Mouse (Mus musculus) brown adipose tissue, adult 24 weeks (tissue): ENCODE results near the gene Tesc. TPM values are rescaled to one million over a fixed set of nuclear protein-coding genes. Genes with fewer than 3 reads are reported as not detected.

Source experiments
- H3K27ac ChIP-seq: fragments of 200-500 bp; replicated peaks from 2 replicates; pipeline ENCODE4 v1.5.1; 2012; ENCODE audit warnings: low read depth, mild to moderate bottlenecking, low read length
- H3K4me1 ChIP-seq: fragments of 200-500 bp; 2 replicates; pipeline ENCODE4 v1.6.1; 2012; ENCODE audit warnings: low read length, mixed read lengths; ENCODE audit not compliant: control insufficient read depth, insufficient read depth, insufficient read length
- H3K4me3 ChIP-seq: fragments of 200-500 bp; 2 replicates; pipeline ENCODE4 v1.5.1; 2012; ENCODE audit warnings: low read depth, mild to moderate bottlenecking, low read length, moderate library complexity; ENCODE audit not compliant: insufficient read depth
- polyA plus RNA-seq: library from polyadenylated mRNA; stranded (reverse); fragments of >200 nt; gene quantifications from 2 replicates; pipeline ENCODE4 v1.2.4, GENCODE M21; 2012; ENCODE audit not compliant: missing spikeins, insufficient read depth, insufficient read length

Tesc gene
- polyA plus RNA-seq, 1 experiment = 8.8 TPM

GRCm38 (mm10) chr5:118067572-118067971 lies 40.0 kb downstream of the Tesc start:
- Histone ChIP-seq H3K27ac (no peak overlapping the region), H3K4me1 (no peaks in the 10 kb centered on the region), H3K4me3 (no peak overlapping the region)

GRCm38 (mm10) chr5:118067984-118068494 lies 40.5 kb downstream of the Tesc start:
- H3K4me3 ChIP-seq = no peak overlapping the region
- H3K4me1 ChIP-seq = no peaks in the 10 kb centered on the region
- no peak overlapping the region for H3K27ac ChIP-seq

GRCm38 (mm10) chr5:118069315-118069714 lies 41.8 kb downstream of the Tesc start:
- no peak overlapping the region for H3K4me3 ChIP-seq
- no peak overlapping the region for H3K27ac ChIP-seq
- no peaks in the 10 kb centered on the region for H3K4me1 ChIP-seq

- no peaks in the 10 kb centered on the region for H3K4me1 ChIP-seq
- H3K27ac ChIP-seq = no peak overlapping the region
- H3K4me3 ChIP-seq = no peak overlapping the region
Observed at GRCm38 (mm10) chr5:118071766-118072165, 44.2 kb downstream of the Tesc start.

- no peak overlapping the region for H3K4me3 ChIP-seq
- H3K27ac ChIP-seq = no peak overlapping the region
- no peaks in the 10 kb centered on the region for H3K4me1 ChIP-seq
Observed at GRCm38 (mm10) chr5:118073213-118073773, 45.8 kb downstream of the Tesc start.

DNA sequence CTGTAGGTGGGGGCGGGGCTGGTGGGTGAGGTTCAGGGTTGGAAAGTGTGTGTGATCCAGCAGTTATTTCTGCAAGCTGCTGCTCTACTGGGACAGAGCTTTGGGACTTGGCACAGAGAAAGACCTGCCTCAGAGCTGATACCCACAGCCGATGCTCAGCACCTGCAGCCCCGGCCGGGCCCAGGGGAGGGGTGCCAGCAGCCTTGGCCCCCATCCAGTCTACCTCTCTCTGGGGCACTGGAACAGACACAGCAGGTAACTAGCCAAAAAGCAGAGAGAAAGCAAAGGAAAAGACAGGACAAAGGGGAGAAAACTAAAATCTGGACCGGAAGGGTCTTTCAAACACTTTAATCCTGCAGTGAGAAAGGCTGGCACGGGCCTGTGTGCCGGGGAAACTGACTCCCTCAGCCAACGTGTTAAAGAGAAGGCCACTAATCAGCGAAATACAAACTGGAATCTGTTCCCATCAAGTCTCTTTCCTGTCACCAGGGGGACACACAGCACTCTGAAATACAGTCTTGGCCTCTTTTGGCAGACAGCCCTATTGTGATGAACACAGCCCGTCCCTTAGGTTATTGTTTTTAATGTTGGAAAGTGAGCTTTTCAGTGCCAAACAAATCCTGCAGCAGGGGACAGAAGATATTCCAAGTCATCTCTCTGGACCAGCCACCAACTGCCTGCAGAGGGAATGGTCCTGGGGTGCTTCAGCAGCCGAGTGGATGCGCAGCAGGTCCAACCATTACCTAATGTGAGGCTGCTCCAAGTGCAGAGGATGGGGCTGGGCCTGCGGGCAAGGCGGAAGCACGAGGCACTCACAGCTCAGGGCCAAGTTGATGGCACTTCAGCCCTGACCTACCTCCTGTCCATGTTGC lies 49.4 kb downstream of the Tesc start:
- H3K27ac ChIP-seq = no peak overlapping the region
- no peak overlapping the region for H3K4me3 ChIP-seq
- H3K4me1 ChIP-seq = no peaks in the 10 kb centered on the region

GRCm38 (mm10) chr5:118078550-118078949 lies 51.0 kb downstream of the Tesc start:
- Histone ChIP-seq H3K4me3 (no peak overlapping the region), H3K27ac (no peak overlapping the region)

DNA sequence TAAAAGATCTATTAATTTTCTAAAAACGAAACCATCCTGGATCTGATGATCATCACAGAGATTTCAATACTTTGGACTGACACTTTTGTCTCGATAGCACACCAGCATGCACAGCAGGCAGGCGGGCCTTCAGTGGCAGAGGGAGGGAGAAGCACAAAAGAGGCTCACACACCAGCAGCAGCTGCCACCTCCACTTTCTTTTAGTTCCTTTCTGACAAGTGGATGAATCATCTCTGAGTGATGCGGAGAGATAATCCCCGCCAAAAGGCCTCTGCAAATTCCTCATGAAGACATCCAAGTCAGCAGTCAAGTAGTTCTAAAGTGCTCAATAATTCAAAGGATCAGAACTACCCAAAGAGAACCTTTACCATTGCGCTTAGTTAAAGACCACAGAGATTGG lies 51.8 kb downstream of the Tesc start:
- Histone ChIP-seq H3K27ac (no peak overlapping the region), H3K4me3 (no peak overlapping the region), H3K4me1 (peaks cover 5% of the 10 kb centered on the region; the same call in 1 of the 2 replicates)

More at GRCm38 (mm10) chr5:118078550-118078949, 51.0 kb downstream of the Tesc start:
- no peaks in the 10 kb centered on the region; the same call in 1 of the 2 replicates for H3K4me1 ChIP-seq

GRCm38 (mm10) chr5:118079839-118080250 lies 52.3 kb downstream of the Tesc start:
- Histone ChIP-seq H3K4me3 (no peak overlapping the region), H3K4me1 (peaks cover 6% of the 10 kb centered on the region; the same call in 1 of the 2 replicates), H3K27ac (no peak overlapping the region)

- Histone ChIP-seq H3K4me3 (no peak overlapping the region), H3K27ac (no peak overlapping the region), H3K4me1 (peaks cover 6% of the 10 kb centered on the region; the same call in 1 of the 2 replicates)
Observed at GRCm38 (mm10) chr5:118081374-118081949, 53.9 kb downstream of the Tesc start.

DNA sequence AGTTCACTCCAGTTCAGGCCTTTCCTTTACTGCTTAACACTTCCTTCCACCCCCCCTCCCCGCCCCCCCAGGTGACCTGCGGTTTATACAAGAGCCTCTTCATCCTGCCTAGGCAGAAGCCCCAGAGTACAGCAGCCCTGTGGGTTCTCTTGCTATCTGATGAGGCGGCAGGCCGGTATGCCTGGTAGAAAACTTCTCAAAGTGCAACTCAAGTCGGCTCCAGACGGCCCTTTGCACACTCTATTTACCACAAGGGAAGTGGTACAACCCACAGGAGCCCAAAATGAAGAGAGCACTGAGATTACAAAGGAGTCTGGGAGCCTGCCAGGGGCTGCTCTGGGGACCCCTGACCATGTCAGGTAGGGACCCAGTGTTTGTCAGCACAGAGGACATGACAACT lies 54.5 kb downstream of the Tesc start:
- Histone ChIP-seq H3K27ac (no peak overlapping the region), H3K4me1 (peaks cover 8% of the 10 kb centered on the region; the same call in 1 of the 2 replicates), H3K4me3 (no peak overlapping the region)

- Histone ChIP-seq H3K4me3 (no peak overlapping the region), H3K4me1 (peaks cover 11% of the 10 kb centered on the region), H3K27ac (no peak overlapping the region)
Observed at GRCm38 (mm10) chr5:118083060-118083638, 55.6 kb downstream of the Tesc start.

- Histone ChIP-seq H3K27ac (no peak overlapping the region), H3K4me3 (no peak overlapping the region), H3K4me1 (peaks cover 13% of the 10 kb centered on the region)
Observed at GRCm38 (mm10) chr5:118084171-118084727, 56.7 kb downstream of the Tesc start.

GRCm38 (mm10) chr5:118085313-118085712 lies 57.8 kb downstream of the Tesc start:
- Histone ChIP-seq H3K4me1 (peaks cover 19% of the 10 kb centered on the region), H3K4me3 (no peak overlapping the region)

DNA sequence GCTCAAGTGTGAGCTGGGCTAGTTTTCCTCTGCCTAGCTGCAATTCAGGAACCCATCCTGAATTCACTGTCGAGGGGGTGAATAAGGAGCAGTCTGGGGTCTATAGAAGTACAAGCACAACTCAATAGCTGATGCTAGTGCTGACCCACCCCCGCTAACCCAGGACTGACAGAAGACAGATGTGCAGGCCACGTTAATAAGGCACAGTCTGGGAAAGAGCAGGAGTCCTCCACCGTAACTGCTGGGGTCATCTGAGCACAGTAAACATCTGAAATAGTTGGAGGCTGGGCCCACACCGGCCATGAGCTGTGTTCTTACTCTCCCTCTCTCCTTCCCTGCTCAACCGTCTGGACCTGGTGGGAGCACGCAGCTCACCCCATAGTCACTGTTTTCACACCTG lies 59.4 kb downstream of the Tesc start:
- H3K27ac ChIP-seq = no peak overlapping the region
- H3K4me1 ChIP-seq = peaks cover 19% of the 10 kb centered on the region
- H3K4me3 ChIP-seq = no peak overlapping the region

More at GRCm38 (mm10) chr5:118085313-118085712, 57.8 kb downstream of the Tesc start:
- H3K27ac ChIP-seq = no peak overlapping the region
